Mouse (Mus musculus) testis, adult 2 months (tissue): ENCODE results near the gene Serpina5. TPM values are rescaled to one million over a fixed set of nuclear protein-coding genes. Genes with fewer than 3 reads are reported as not detected.

ENCODE experiments used
- H3K27ac ChIP-seq: fragments of 200-500 bp; 2 replicates; pipeline ENCODE4 v1.5.1; 2012; ENCODE audit warnings: low read depth, low read length; ENCODE audit not compliant: control insufficient read depth, insufficient read depth
- H3K27me3 ChIP-seq: fragments of 200-500 bp; 2 replicates; pipeline ENCODE4 v1.6.1; 2012; ENCODE audit warnings: mild to moderate bottlenecking, low read length, moderate library complexity; ENCODE audit not compliant: control insufficient read depth, insufficient read depth
- H3K36me3 ChIP-seq: fragments of 200-500 bp; 2 replicates; pipeline ENCODE4 v1.6.1; 2012; ENCODE audit warnings: mild to moderate bottlenecking, low read length; ENCODE audit not compliant: control insufficient read depth, insufficient read depth
- H3K4me1 ChIP-seq: fragments of 200-500 bp; 2 replicates; pipeline ENCODE4 v1.6.1; 2012; ENCODE audit warnings: low read length; ENCODE audit not compliant: control insufficient read depth, insufficient read depth
- H3K4me3 ChIP-seq: fragments of 200-500 bp; 2 replicates; pipeline ENCODE4 v1.5.1; 2012; ENCODE audit warnings: low read depth, mild to moderate bottlenecking, low read length, moderate library complexity, mixed read lengths; ENCODE audit not compliant: control insufficient read depth
- CTCF ChIP-seq: fragments of 200-500 bp; IDR thresholded peaks from 2 replicates; pipeline ENCODE4 v1.5.1; 2012; ENCODE audit warnings: low read depth, mild to moderate bottlenecking, inconsistent platforms, low read length, moderate library complexity; ENCODE audit not compliant: control insufficient read depth, insufficient read depth, insufficient replicate concordance
- POLR2A ChIP-seq: fragments of 200-500 bp; IDR thresholded peaks from 2 replicates; pipeline ENCODE4 v1.6.1; 2012; ENCODE audit warnings: low read depth, mild to moderate bottlenecking, inconsistent platforms, low read length, moderate library complexity; ENCODE audit not compliant: control insufficient read depth
- polyA plus RNA-seq: library from polyadenylated mRNA; depleted of rRNA; stranded (reverse); fragments of >200 nt; gene quantifications from 2 replicates; pipeline ENCODE4 v1.2.3, GENCODE M21; 2012

Gene Serpina5
- polyA plus RNA-seq, 1 experiment: 50.2 TPM

GRCm38 (mm10) chr12:104125021-104125560 lies 24.2 kb downstream of the Serpina5 start:
- Histone ChIP-seq H3K36me3 (no peaks in the 10 kb centered on the region), H3K27ac (no peak overlapping the region), H3K4me3 (no peak overlapping the region), H3K27me3 (no peaks in the 10 kb centered on the region), H3K4me1 (no peaks in the 10 kb centered on the region)
- TF ChIP-seq CTCF (no peak), POLR2A (no peak)

GRCm38 (mm10) chr12:104127696-104128095 lies 26.8 kb downstream of the Serpina5 start, which contains the start of gene Serpina3b:
Serpina3b (plus strand) TSS chr12:104127996.
- H3K27me3 ChIP-seq: no peaks in the 10 kb centered on the region
- H3K27ac ChIP-seq: no peak within 1 kb of the TSS
- H3K4me3 ChIP-seq: no peak within 1 kb of the TSS
- H3K36me3 ChIP-seq: no peaks in the 10 kb centered on the region
- H3K4me1 ChIP-seq: no peaks in the 10 kb centered on the region
- TF ChIP-seq POLR2A (no peak), CTCF (no peak)

- Histone ChIP-seq H3K4me1 (no peaks in the 10 kb centered on the region), H3K27me3 (no peaks in the 10 kb centered on the region), H3K4me3 (no peak overlapping the region), H3K27ac (no peak overlapping the region), H3K36me3 (no peaks in the 10 kb centered on the region)
- TF ChIP-seq POLR2A: no peak
- no peak for TF ChIP-seq CTCF
These were observed 30.1 kb downstream of the Serpina5 start for GRCm38 (mm10) chr12:104131041-104131440.

GRCm38 (mm10) chr12:104138216-104138615 lies 37.3 kb downstream of the Serpina5 start:
- no peaks in the 10 kb centered on the region for H3K4me1 ChIP-seq
- no peaks in the 10 kb centered on the region for H3K27me3 ChIP-seq
- H3K4me3 ChIP-seq: no peak overlapping the region
- no peak for TF ChIP-seq CTCF
- TF ChIP-seq POLR2A: no peak
- no peak overlapping the region for H3K27ac ChIP-seq
- no peaks in the 10 kb centered on the region for H3K36me3 ChIP-seq

- Histone ChIP-seq H3K27ac (no peak overlapping the region), H3K27me3 (no peaks in the 10 kb centered on the region), H3K4me1 (no peaks in the 10 kb centered on the region), H3K36me3 (no peaks in the 10 kb centered on the region), H3K4me3 (no peak overlapping the region)
- TF ChIP-seq POLR2A (no peak), CTCF (no peak)
These were observed 39.7 kb downstream of the Serpina5 start for GRCm38 (mm10) chr12:104140543-104141103.

- H3K4me1 ChIP-seq: no peaks in the 10 kb centered on the region
- no peak overlapping the region for H3K27ac ChIP-seq
- no peak for TF ChIP-seq CTCF
- TF ChIP-seq POLR2A: no peak
- no peaks in the 10 kb centered on the region for H3K27me3 ChIP-seq
- H3K36me3 ChIP-seq: no peaks in the 10 kb centered on the region
- no peak overlapping the region for H3K4me3 ChIP-seq
These were observed 40.6 kb downstream of the Serpina5 start for GRCm38 (mm10) chr12:104141506-104141905.

- Histone ChIP-seq H3K27ac (no peak overlapping the region), H3K4me1 (no peaks in the 10 kb centered on the region), H3K4me3 (no peak overlapping the region), H3K27me3 (no peaks in the 10 kb centered on the region), H3K36me3 (no peaks in the 10 kb centered on the region)
- TF ChIP-seq CTCF (no peak), POLR2A (no peak)
These were observed 41.5 kb downstream of the Serpina5 start for GRCm38 (mm10) chr12:104142427-104142826.

GRCm38 (mm10) chr12:104143286-104143685 lies 42.4 kb downstream of the Serpina5 start:
- TF ChIP-seq CTCF (no peak), POLR2A (no peak)
- no peak overlapping the region for H3K4me3 ChIP-seq
- no peaks in the 10 kb centered on the region for H3K4me1 ChIP-seq
- H3K27ac ChIP-seq: no peak overlapping the region
- no peaks in the 10 kb centered on the region for H3K27me3 ChIP-seq
- no peaks in the 10 kb centered on the region for H3K36me3 ChIP-seq
